In genomic region chr6:145485986-145486605, GRCm38 (mm10) we compare ENCODE assay signal across 13 mouse cellular contexts.
DNase-seq lines count a peak whose midpoint lies in the region; ATAC-seq lines count a peak whose summit lies in the region.
"Had no signal": no experiment of that assay in that cellular context is flagged by ENCODE, and none has a peak within 500 bp of the region (broad histone marks: within the 10 kb centered on the region; RNA-seq: fewer than 3 reads in every experiment).

No protein-coding gene starts in this region.

- no peaks in the 10 kb centered on the region for H3K9me3 ChIP-seq in forebrain, embryonic 10.5 days
- H3K9me3 ChIP-seq in forebrain, embryonic 11.5 days (ENCODE audit: control insufficient read depth, low read length): no peaks in the 10 kb centered on the region
- H3K9me3 ChIP-seq in neural tube, embryonic 12.5 days: no peaks in the 10 kb centered on the region
- H3K9me3 ChIP-seq in limb, embryonic 10.5 days (replicated peaks): no peaks in the 10 kb centered on the region
- H3K9me3 ChIP-seq: embryonic facial prominence, embryonic 13.5 days had no signal

- no peaks in the 10 kb centered on the region for H3K36me3 ChIP-seq in forebrain, embryonic 10.5 days (replicated peaks)
- no peaks in the 10 kb centered on the region for H3K36me3 ChIP-seq in forebrain, embryonic 11.5 days (ENCODE audit: control insufficient read depth, insufficient read depth, low read length)
- H3K36me3 ChIP-seq in neural tube, embryonic 12.5 days: no peaks in the 10 kb centered on the region
- H3K36me3 ChIP-seq in limb, embryonic 10.5 days: no peaks in the 10 kb centered on the region
- H3K36me3 ChIP-seq: embryonic facial prominence, embryonic 13.5 days had no signal

- peak overlapping the region; percentile 31; the same call in 1 of the 2 replicates for H3K27ac ChIP-seq in forebrain, embryonic 10.5 days
- H3K27ac ChIP-seq in forebrain, embryonic 11.5 days (ENCODE audit: low read depth, low read length): no peak overlapping the region
- H3K27ac ChIP-seq in neural tube, embryonic 12.5 days: no peak overlapping the region
- H3K27ac ChIP-seq in limb, embryonic 10.5 days: peak overlapping the region; percentile 48
- H3K27ac ChIP-seq: embryonic facial prominence, embryonic 13.5 days; gastrocnemius, adult 2 months had no signal

- H3K4me1 ChIP-seq in forebrain, embryonic 10.5 days: peaks cover 31% of the 10 kb centered on the region
- peaks cover 3% of the 10 kb centered on the region; the same call in 1 of the 2 replicates for H3K4me1 ChIP-seq in forebrain, embryonic 11.5 days (replicated peaks; ENCODE audit: control insufficient read depth, insufficient read depth, low read length)
- H3K4me1 ChIP-seq in neural tube, embryonic 12.5 days: peaks cover 21% of the 10 kb centered on the region
- H3K4me1 ChIP-seq in limb, embryonic 10.5 days: peaks cover 39% of the 10 kb centered on the region

- H3K27me3 ChIP-seq in forebrain, embryonic 10.5 days (ENCODE audit: poor library complexity, severe bottlenecking): no peaks in the 10 kb centered on the region
- H3K27me3 ChIP-seq in forebrain, embryonic 11.5 days (ENCODE audit: control insufficient read depth, insufficient read depth, low read length): no peaks in the 10 kb centered on the region
- H3K27me3 ChIP-seq in neural tube, embryonic 12.5 days (replicated peaks): no peaks in the 10 kb centered on the region
- H3K27me3 ChIP-seq in limb, embryonic 10.5 days (ENCODE audit: low read depth, poor library complexity, severe bottlenecking): no peaks in the 10 kb centered on the region
- H3K27me3 ChIP-seq: embryonic facial prominence, embryonic 13.5 days had no signal

- no peak overlapping the region for H3K4me3 ChIP-seq in forebrain, embryonic 10.5 days
- H3K4me3 ChIP-seq in forebrain, embryonic 11.5 days (ENCODE audit: low read depth, low read length): no peak overlapping the region
- no peak overlapping the region for H3K4me3 ChIP-seq in neural tube, embryonic 12.5 days
- no peak overlapping the region for H3K4me3 ChIP-seq in limb, embryonic 10.5 days
- H3K4me3 ChIP-seq: embryonic facial prominence, embryonic 13.5 days; gastrocnemius, adult 2 months had no signal

- WGBS in forebrain, embryonic 10.5 days: 70% methylated on average over 12 of the region's 12 CpGs
- WGBS in forebrain, embryonic 11.5 days: 63% methylated on average over 12 of the region's 12 CpGs
- WGBS in neural tube, embryonic 12.5 days: 62% methylated on average over 12 of the region's 12 CpGs
- WGBS in limb, embryonic 10.5 days: 61% methylated on average over 12 of the region's 12 CpGs

- no peak for ATAC-seq in forebrain, embryonic 11.5 days (replicated peaks; ENCODE audit: low FRiP score)
- ATAC-seq in neural tube, embryonic 12.5 days (ENCODE audit: low FRiP score, low read depth): 0 out of 2 replicates have a peak, but pooled peaks have one; percentile 50
- ATAC-seq: liver, postnatal 0 days had no signal

- H3K4me2 ChIP-seq in forebrain, embryonic 11.5 days (ENCODE audit: low read depth, low read length, severe bottlenecking): no peak overlapping the region
- no peak overlapping the region for H3K4me2 ChIP-seq in neural tube, embryonic 12.5 days (replicated peaks)
- H3K4me2 ChIP-seq: embryonic facial prominence, embryonic 13.5 days had no signal

- H3K9ac ChIP-seq in forebrain, embryonic 11.5 days (ENCODE audit: low read length): no peak overlapping the region
- H3K9ac ChIP-seq in neural tube, embryonic 12.5 days: no peak overlapping the region
- H3K9ac ChIP-seq: embryonic facial prominence, embryonic 13.5 days; liver, postnatal 0 days had no signal

- DNase-seq in forebrain, embryonic 10.5 days (ENCODE audit: extremely low spot score, low spot score): no peak
- no peak for DNase-seq in forebrain, embryonic 11.5 days (ENCODE audit: low spot score)
- no peak for DNase-seq in neural tube, embryonic 10.5 days (ENCODE audit: extremely low spot score, low spot score)
- no peak for DNase-seq in limb, embryonic 10.5 days (ENCODE audit: low spot score)
- DNase-seq in skeletal muscle tissue, adult 2 months (ENCODE audit: low read depth, low spot score): peak; percentile 14
- DNase-seq in layer of hippocampus, adult 9-10 months (ENCODE audit: low spot score): no peak
- no peak for DNase-seq in right cerebral cortex, postnatal 4 days
- DNase-seq: B cell, adult 2 months; gastrocnemius, adult 2 months; heart, postnatal 4 days; liver, postnatal 0 days had no signal

Comparison
In these comparisons a context has a peak if more than half of its experiments do, and no peak if none do; other contexts are left out.
1. H3K27ac ChIP-seq: peak in forebrain, embryonic 10.5 days (single experiment) and limb, embryonic 10.5 days (single experiment); none in forebrain, embryonic 11.5 days (single experiment) and neural tube, embryonic 12.5 days (single experiment).